Mouse (Mus musculus) stomach, embryonic 16.5 days (tissue): ENCODE measurements around the gene AC134908.4. TPM values are rescaled to one million over a fixed set of nuclear protein-coding genes. Genes with fewer than 3 reads are reported as not detected.

Source experiments
- ATAC-seq: fragments of 200-750 bp; cut with Nextera tagmentation; 2 replicates; pipeline ENCODE4 v1.8.0; 2017; ENCODE audit warnings: moderate number of reproducible peaks, moderate TSS enrichment; ENCODE audit not compliant: insufficient read depth, low FRiP score
- H3K27ac ChIP-seq: fragments of 300-500 bp; sonication (generic); 2 replicates; pipeline ENCODE4 v1.5.1; 2014; ENCODE audit warnings: low read length
- H3K27me3 ChIP-seq: fragments of 300-500 bp; sonication (generic); 2 replicates; pipeline ENCODE4 v1.6.1; 2014; ENCODE audit warnings: low read length, control low read depth, mixed read lengths; ENCODE audit not compliant: control insufficient read depth, insufficient read depth
- H3K36me3 ChIP-seq: fragments of 300-500 bp; sonication (generic); 2 replicates; pipeline ENCODE4 v1.6.1; 2014; ENCODE audit warnings: low read length; ENCODE audit not compliant: control insufficient read depth, insufficient read depth
- H3K4me1 ChIP-seq: fragments of 300-500 bp; sonication (generic); 2 replicates; pipeline ENCODE4 v1.6.1; 2014; ENCODE audit warnings: low read length, control low read depth, mixed read lengths; ENCODE audit not compliant: control insufficient read depth, insufficient read depth
- H3K4me2 ChIP-seq: fragments of 300-500 bp; sonication (generic); 2 replicates; pipeline ENCODE4 v1.6.1; 2014; ENCODE audit warnings: low read depth, low read length, mixed read lengths
- H3K4me3 ChIP-seq: fragments of 300-500 bp; sonication (generic); replicated peaks from 2 replicates; pipeline ENCODE4 v1.5.1; 2014; ENCODE audit warnings: mild to moderate bottlenecking, low read length
- H3K9ac ChIP-seq: fragments of 300-500 bp; sonication (generic); 2 replicates; pipeline ENCODE4 v1.6.1; 2014; ENCODE audit warnings: low read length
- H3K9me3 ChIP-seq: fragments of 300-500 bp; sonication (generic); replicated peaks from 2 replicates; pipeline ENCODE4 v1.6.1; 2016; ENCODE audit warnings: low read length, control low read depth; ENCODE audit not compliant: control insufficient read depth
- WGBS: fragments of 180-500 bp; shearing (Covaris S2); extraction: QIAGEN DNeasy Blood & Tissue Kit; methylation state at CpG from one replicate; pipeline ENCODE4 v1.1.7; 2014; 5-methylcytosine and 5-hydroxymethylcytosine counted together
- polyA plus RNA-seq: library from polyadenylated mRNA; unstranded; fragments of >200 nt; fragmentation: Nextera tagmentation; extraction: Ambion mirVana; gene quantifications from 2 replicates; pipeline ENCODE4 v1.2.1, GENCODE M21; 2015

Gene AC134908.4
- polyA plus RNA-seq, 1 experiment from 2014 or later = not detected

- H3K4me2 ChIP-seq = peak within 1 kb of the TSS; percentile 84
- H3K9ac ChIP-seq = peak within 1 kb of the TSS; percentile 92
- WGBS = under 1% methylated on average over 37 of the region's 37 CpGs
- H3K27ac ChIP-seq = no peak within 1 kb of the TSS
- peaks cover 6% of the 10 kb centered on the region for H3K4me1 ChIP-seq
- peak within 1 kb of the TSS; percentile 78 for H3K4me3 ChIP-seq
- no peaks in the 10 kb centered on the region for H3K9me3 ChIP-seq
- ATAC-seq = peak; percentile 89
- no peaks in the 10 kb centered on the region for H3K36me3 ChIP-seq
- H3K27me3 ChIP-seq = no peaks in the 10 kb centered on the region
These were observed 21.8 kb downstream of the AC134908.4 start, which contains the start of gene Narfl for GRCm38 (mm10) chr17:25773549-25774120. TSS of gene Narfl (plus strand) at chr17:25773776.

DNA sequence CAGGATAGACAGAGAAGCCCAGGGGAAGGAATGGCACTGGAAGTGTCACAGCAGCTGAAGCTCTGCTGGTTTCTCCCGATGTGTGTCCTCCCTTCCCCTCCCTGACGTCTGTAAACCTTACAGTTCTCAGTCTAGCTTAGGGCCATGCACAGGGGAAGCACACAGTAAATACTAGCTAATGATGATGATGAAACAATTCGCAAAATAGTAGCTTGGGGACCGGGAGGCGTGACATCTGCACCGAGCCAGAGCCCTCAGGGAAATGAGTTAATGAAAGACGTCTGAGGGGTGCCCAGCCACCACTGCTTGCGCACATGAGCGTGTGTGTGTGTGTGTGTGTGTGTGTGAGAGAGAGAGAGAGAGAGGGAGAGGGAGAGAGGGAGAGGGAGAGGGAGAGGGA, 26.1 kb downstream of the AC134908.4 start:
- 59% methylated on average over 9 of the region's 9 CpGs for WGBS
- Histone ChIP-seq H3K4me2 (no peak overlapping the region), H3K4me3 (no peak overlapping the region), H3K36me3 (no peaks in the 10 kb centered on the region), H3K9ac (no peak overlapping the region), H3K27ac (no peak overlapping the region), H3K9me3 (no peaks in the 10 kb centered on the region), H3K4me1 (peaks cover 3% of the 10 kb centered on the region), H3K27me3 (no peaks in the 10 kb centered on the region)
- no peak for ATAC-seq

DNA sequence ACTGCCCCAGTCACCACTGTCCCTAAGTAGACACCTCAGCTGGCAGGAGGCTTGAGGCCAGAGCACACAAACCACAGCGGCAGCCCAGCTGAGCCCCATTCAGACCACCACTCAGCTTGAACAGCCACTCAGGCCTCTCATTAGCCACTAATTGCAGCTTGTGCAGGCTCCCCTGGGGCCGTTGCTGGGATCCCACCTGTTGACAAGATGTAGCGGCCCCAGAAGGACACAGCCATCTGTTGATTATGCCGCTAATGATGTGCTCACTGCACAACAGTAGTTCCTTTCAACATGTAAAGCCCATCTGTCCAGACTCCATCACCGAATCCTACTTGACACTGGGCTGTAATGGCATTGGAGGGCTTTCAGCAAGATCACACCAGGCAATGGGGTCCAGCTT, 29.6 kb downstream of the AC134908.4 start:
- H3K27me3 ChIP-seq = no peaks in the 10 kb centered on the region
- H3K9ac ChIP-seq = no peak overlapping the region
- ATAC-seq = no peak
- no peaks in the 10 kb centered on the region for H3K36me3 ChIP-seq
- H3K4me2 ChIP-seq = no peak overlapping the region
- H3K4me3 ChIP-seq = no peak overlapping the region
- H3K4me1 ChIP-seq = no peaks in the 10 kb centered on the region
- WGBS = 73% methylated on average over 5 of the region's 5 CpGs
- no peaks in the 10 kb centered on the region for H3K9me3 ChIP-seq
- H3K27ac ChIP-seq = no peak overlapping the region

DNA sequence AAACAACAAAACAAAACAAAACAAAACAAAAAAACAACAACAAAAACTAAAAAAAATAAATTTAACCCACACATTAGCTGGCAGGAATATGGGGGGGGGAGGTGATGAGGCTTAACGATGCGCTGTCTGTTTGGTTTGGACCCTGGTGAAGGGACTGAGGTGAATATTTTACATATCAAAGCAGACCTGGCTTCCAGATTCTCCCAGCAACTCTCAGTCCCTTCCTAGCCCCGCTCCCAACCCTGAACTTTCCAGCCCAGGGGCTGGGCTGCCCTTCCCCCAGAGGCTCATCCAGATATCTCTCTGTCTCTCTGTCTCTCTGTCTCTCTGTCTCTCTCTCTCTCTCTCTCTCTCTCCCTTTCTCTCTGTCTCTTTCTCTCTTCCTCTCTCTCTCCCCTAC, 32.9 kb downstream of the AC134908.4 start:
- ATAC-seq = no peak
- Histone ChIP-seq H3K4me1 (no peaks in the 10 kb centered on the region), H3K9ac (no peak overlapping the region), H3K36me3 (no peaks in the 10 kb centered on the region), H3K4me2 (no peak overlapping the region), H3K27ac (no peak overlapping the region), H3K27me3 (no peaks in the 10 kb centered on the region), H3K9me3 (no peaks in the 10 kb centered on the region), H3K4me3 (no peak overlapping the region)
- WGBS = 51% methylated on average over 3 of the region's 3 CpGs

- H3K36me3 ChIP-seq = no peaks in the 10 kb centered on the region
- H3K27me3 ChIP-seq = no peaks in the 10 kb centered on the region
- no peak overlapping the region for H3K4me3 ChIP-seq
- H3K4me1 ChIP-seq = no peaks in the 10 kb centered on the region
- no peak for ATAC-seq
- no peak overlapping the region for H3K9ac ChIP-seq
- 34% methylated on average over 4 of the region's 4 CpGs for WGBS
- H3K9me3 ChIP-seq = no peaks in the 10 kb centered on the region
- H3K4me2 ChIP-seq = no peak overlapping the region
- no peak overlapping the region for H3K27ac ChIP-seq
These were observed 33.9 kb downstream of the AC134908.4 start for GRCm38 (mm10) chr17:25761561-25761970.

DNA sequence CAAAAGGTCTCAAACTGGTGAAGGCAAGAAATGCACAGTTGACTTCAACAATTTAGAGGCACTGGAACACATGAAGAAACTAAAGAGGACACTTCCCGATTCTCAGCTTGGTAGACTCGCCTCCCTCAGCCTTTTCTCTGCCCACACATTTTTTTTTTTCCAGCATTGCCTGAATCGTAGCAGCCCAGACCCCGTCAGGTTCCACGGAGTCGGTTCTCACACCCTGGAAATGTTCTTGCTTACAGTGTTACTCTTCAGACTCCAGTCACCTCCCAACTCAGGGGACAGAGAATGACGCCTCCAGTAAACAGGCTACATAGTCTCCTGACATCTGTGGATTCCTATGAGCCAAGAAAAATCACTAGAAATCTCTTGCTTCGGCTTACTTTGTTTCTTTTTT, 35.3 kb downstream of the AC134908.4 start:
- Histone ChIP-seq H3K27me3 (no peaks in the 10 kb centered on the region), H3K9me3 (no peaks in the 10 kb centered on the region), H3K27ac (no peak overlapping the region), H3K4me3 (no peak overlapping the region), H3K4me1 (0 out of 2 replicates have a peak, but pooled peaks cover 2% of the 10 kb centered on the region), H3K36me3 (no peaks in the 10 kb centered on the region), H3K4me2 (no peak overlapping the region), H3K9ac (no peak overlapping the region)
- 67% methylated on average over 8 of the region's 8 CpGs for WGBS
- no peak for ATAC-seq

DNA sequence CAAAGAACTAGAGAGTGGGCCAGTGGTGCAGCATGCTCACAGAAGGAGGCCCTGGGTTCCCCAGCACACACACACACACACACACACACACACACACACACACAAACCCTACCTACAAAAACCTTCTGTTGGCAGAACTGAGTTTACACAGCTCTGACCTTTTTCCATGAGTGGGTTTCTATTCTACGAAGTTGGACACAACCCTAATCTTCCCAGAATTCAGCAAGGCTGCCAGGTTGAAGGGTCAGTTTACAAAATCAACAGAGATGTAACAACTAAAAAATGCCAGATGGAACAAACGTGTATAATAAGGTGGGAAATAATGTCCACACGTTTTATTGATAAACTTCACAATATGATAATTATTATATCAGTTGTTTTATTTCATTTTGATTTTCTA, 37.8 kb downstream of the AC134908.4 start:
- no peak for ATAC-seq
- no peak overlapping the region for H3K27ac ChIP-seq

DNA sequence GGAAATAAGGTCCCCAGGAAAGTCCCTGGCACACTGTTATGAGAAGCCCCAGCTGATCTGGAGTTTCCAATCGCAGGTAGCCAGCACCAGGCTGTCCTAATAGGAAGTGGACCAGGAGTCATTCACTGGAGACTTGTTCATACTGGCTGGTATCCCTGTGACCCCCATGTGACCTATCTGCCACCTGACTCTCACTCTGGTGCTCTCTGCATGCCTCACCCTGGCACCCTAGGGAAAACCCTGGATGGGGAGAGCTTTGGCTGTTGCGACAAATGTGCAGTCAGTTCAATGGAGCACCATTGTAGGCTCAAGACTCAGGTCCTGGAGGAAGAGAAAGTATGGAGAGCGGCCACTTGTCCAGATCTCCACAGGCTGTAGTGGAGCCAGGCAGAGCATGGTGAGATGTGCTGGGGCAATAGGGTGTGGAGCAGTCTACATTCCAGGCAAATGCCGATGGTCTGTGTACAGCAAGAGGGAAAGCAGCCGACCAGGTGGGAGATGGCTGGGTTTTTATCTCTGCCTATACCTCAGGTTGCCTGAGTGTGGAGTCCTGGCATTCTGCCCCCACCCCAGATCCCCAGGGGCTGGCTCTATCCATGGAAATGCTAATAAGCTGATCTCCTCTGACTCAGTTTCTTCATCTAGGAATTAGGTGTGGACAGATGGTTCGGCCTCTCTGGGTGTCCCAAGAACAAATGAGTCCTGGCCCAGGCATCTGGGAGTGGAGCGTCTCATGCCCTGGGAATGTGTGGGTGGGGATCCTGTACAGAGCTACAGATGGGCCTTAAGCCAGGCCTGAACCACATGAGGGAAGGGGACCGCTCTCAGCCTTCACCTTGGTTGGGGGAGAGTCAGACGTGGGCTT, 38.8 kb downstream of the AC134908.4 start:
- Histone ChIP-seq H3K4me1 (peaks cover 4% of the 10 kb centered on the region; the same call in 1 of the 2 replicates), H3K27me3 (no peaks in the 10 kb centered on the region), H3K9me3 (no peaks in the 10 kb centered on the region), H3K4me3 (no peak overlapping the region), H3K4me2 (no peak overlapping the region), H3K9ac (no peak overlapping the region), H3K27ac (peak overlapping the region; percentile 52), H3K36me3 (no peaks in the 10 kb centered on the region)
- peak; percentile 51; the same call in 1 of the 2 replicates for ATAC-seq
- 62% methylated on average over 9 of the region's 9 CpGs for WGBS

More for the DNA sequence above, 37.8 kb downstream of the AC134908.4 start:
- 46% methylated on average over 3 of the region's 3 CpGs for WGBS
- 0 out of 2 replicates have a peak, but pooled peaks cover 2% of the 10 kb centered on the region for H3K4me1 ChIP-seq
- no peak overlapping the region for H3K4me3 ChIP-seq
- H3K36me3 ChIP-seq = no peaks in the 10 kb centered on the region
- no peaks in the 10 kb centered on the region for H3K9me3 ChIP-seq
- no peak overlapping the region for H3K9ac ChIP-seq
- no peak overlapping the region for H3K4me2 ChIP-seq
- no peaks in the 10 kb centered on the region for H3K27me3 ChIP-seq
